Mouse (Mus musculus) neutrophil, adult 5-6 weeks (primary cell): ENCODE results near the gene Trpm3. TPM values are rescaled to one million over a fixed set of nuclear protein-coding genes. Genes with fewer than 3 reads are reported as not detected.

ENCODE experiments used
- ATAC-seq: fragments of 151-379, 151-347 bp; 2 replicates; pipeline ENCODE4 v1.8.0; 2017; ENCODE audit warnings: mild to moderate bottlenecking, moderate TSS enrichment; ENCODE audit not compliant: insufficient number of reproducible peaks, poor library complexity, low FRiP score, severe bottlenecking; ENCODE audit errors: extremely low read depth
- total RNA-seq: library from RNA; stranded (forward); fragments of 200-1000 nt; gene quantifications from 2 replicates; pipeline ENCODE4 v1.2.3, GENCODE M21; 2017

Gene Trpm3
- total RNA-seq, 1 experiment from 2014 or later: not detected

GRCm38 (mm10) chr19:22882670-22883111 lies 743.8 kb downstream of the Trpm3 start:
- no peak for ATAC-seq

GRCm38 (mm10) chr19:22883154-22883553 lies 744.3 kb downstream of the Trpm3 start:
- no peak for ATAC-seq

GRCm38 (mm10) chr19:22883744-22884317 lies 745.0 kb downstream of the Trpm3 start:
- ATAC-seq: no peak

- ATAC-seq: no peak
These were observed 745.5 kb downstream of the Trpm3 start for GRCm38 (mm10) chr19:22884357-22884756.

- no peak for ATAC-seq
These were observed 746.2 kb downstream of the Trpm3 start for GRCm38 (mm10) chr19:22885051-22885450.

- ATAC-seq: no peak
These were observed 763.0 kb downstream of the Trpm3 start for GRCm38 (mm10) chr19:22901892-22902291.

- ATAC-seq: no peak
These were observed 763.5 kb downstream of the Trpm3 start for GRCm38 (mm10) chr19:22902386-22902785.

- no peak for ATAC-seq
These were observed 766.2 kb downstream of the Trpm3 start for GRCm38 (mm10) chr19:22905066-22905482.

- ATAC-seq: no peak
These were observed 771.8 kb downstream of the Trpm3 start for GRCm38 (mm10) chr19:22910686-22911085.

- ATAC-seq: no peak
These were observed 774.1 kb downstream of the Trpm3 start for GRCm38 (mm10) chr19:22912971-22913370.

- ATAC-seq: 0 out of 2 replicates have a peak, but pooled peaks have one; percentile 39
These were observed 777.2 kb downstream of the Trpm3 start for GRCm38 (mm10) chr19:22915868-22916642.

- ATAC-seq: no peak
These were observed 777.9 kb downstream of the Trpm3 start for GRCm38 (mm10) chr19:22916643-22917344.

- no peak for ATAC-seq
These were observed 778.5 kb downstream of the Trpm3 start for GRCm38 (mm10) chr19:22917345-22917735.

- ATAC-seq: no peak
These were observed 782.1 kb downstream of the Trpm3 start for GRCm38 (mm10) chr19:22920949-22921348.

GRCm38 (mm10) chr19:22922871-22923670 lies 784.2 kb downstream of the Trpm3 start:
- ATAC-seq: no peak

- ATAC-seq: no peak
These were observed 786.4 kb downstream of the Trpm3 start for GRCm38 (mm10) chr19:22925284-22925683.

GRCm38 (mm10) chr19:22926753-22927152 lies 787.9 kb downstream of the Trpm3 start:
- ATAC-seq: no peak

GRCm38 (mm10) chr19:22928366-22928765 lies 789.5 kb downstream of the Trpm3 start:
- ATAC-seq: no peak

- no peak for ATAC-seq
These were observed 790.9 kb downstream of the Trpm3 start for GRCm38 (mm10) chr19:22929768-22930167.
